Mouse (Mus musculus): ENCODE results near the gene Ldlrad3. TPM values are rescaled to one million over a fixed set of nuclear protein-coding genes. Genes with fewer than 3 reads are reported as not detected.

Gene Ldlrad3
- polyA plus RNA-seq, 1 experiment from 2014 or later, result 13.5 TPM

- no peak overlapping the region for H3K4me2 ChIP-seq (ENCODE audit: low read depth, low read length)
- H3K36me3 ChIP-seq (ENCODE audit: control insufficient read depth, insufficient read depth), result no peaks in the 10 kb centered on the region
- H3K9me3 ChIP-seq (replicated peaks; ENCODE audit: control insufficient read depth, low read length), result no peaks in the 10 kb centered on the region
- WGBS, result 67% methylated on average over 9 of the region's 9 CpGs
- H3K4me3 ChIP-seq (ENCODE audit: low read length), result no peak overlapping the region
- H3K9ac ChIP-seq (ENCODE audit: low read length), result no peak overlapping the region
- H3K27ac ChIP-seq (ENCODE audit: low read length), result no peak overlapping the region
- no peak for ATAC-seq (replicated peaks; ENCODE audit: extremely low read depth, insufficient read depth, low FRiP score)
- no peaks in the 10 kb centered on the region for H3K27me3 ChIP-seq (ENCODE audit: control insufficient read depth, insufficient read depth, low read length)
- peaks cover 35% of the 10 kb centered on the region for H3K4me1 ChIP-seq (ENCODE audit: control insufficient read depth, insufficient read depth, low read length)
Observed at GRCm38 (mm10) chr2:102033818-102034512, 152.2 kb downstream of the Ldlrad3 start.

- WGBS, result 68% methylated on average over 9 of the region's 9 CpGs
- H3K36me3 ChIP-seq (ENCODE audit: control insufficient read depth, insufficient read depth), result no peaks in the 10 kb centered on the region
- no peaks in the 10 kb centered on the region for H3K9me3 ChIP-seq (replicated peaks; ENCODE audit: control insufficient read depth, low read length)
- no peak overlapping the region for H3K27ac ChIP-seq (ENCODE audit: low read length)
- H3K4me1 ChIP-seq (ENCODE audit: control insufficient read depth, insufficient read depth, low read length), result peaks cover 24% of the 10 kb centered on the region
- no peaks in the 10 kb centered on the region for H3K27me3 ChIP-seq (ENCODE audit: control insufficient read depth, insufficient read depth, low read length)
- no peak for ATAC-seq (replicated peaks; ENCODE audit: extremely low read depth, insufficient read depth, low FRiP score)
- no peak overlapping the region for H3K9ac ChIP-seq (ENCODE audit: low read length)
- H3K4me3 ChIP-seq (ENCODE audit: low read length), result no peak overlapping the region
- no peak overlapping the region for H3K4me2 ChIP-seq (ENCODE audit: low read depth, low read length)
Observed at GRCm38 (mm10) chr2:102032713-102033343, 153.4 kb downstream of the Ldlrad3 start.

GRCm38 (mm10) chr2:102030652-102031051 is 155.5 kb downstream of the Ldlrad3 start:
- no peak overlapping the region for H3K9ac ChIP-seq (ENCODE audit: low read length)
- 22% methylated on average over 5 of the region's 5 CpGs for WGBS
- no peaks in the 10 kb centered on the region for H3K36me3 ChIP-seq (ENCODE audit: control insufficient read depth, insufficient read depth)
- no peak overlapping the region for H3K4me3 ChIP-seq (ENCODE audit: low read length)
- peak; percentile 33; the same call in 1 of the 2 replicates for ATAC-seq (replicated peaks; ENCODE audit: extremely low read depth, insufficient read depth, low FRiP score)
- H3K4me1 ChIP-seq (ENCODE audit: control insufficient read depth, insufficient read depth, low read length), result peaks cover 14% of the 10 kb centered on the region
- H3K9me3 ChIP-seq (replicated peaks; ENCODE audit: control insufficient read depth, low read length), result no peaks in the 10 kb centered on the region
- no peak overlapping the region for H3K27ac ChIP-seq (ENCODE audit: low read length)
- H3K4me2 ChIP-seq (ENCODE audit: low read depth, low read length), result no peak overlapping the region
- no peaks in the 10 kb centered on the region for H3K27me3 ChIP-seq (ENCODE audit: control insufficient read depth, insufficient read depth, low read length)

- WGBS, result 79% methylated on average over 6 of the region's 6 CpGs
Observed at GRCm38 (mm10) chr2:102030152-102030551, 156.0 kb downstream of the Ldlrad3 start.

GRCm38 (mm10) chr2:102029682-102030081 is 156.5 kb downstream of the Ldlrad3 start:
- no peak overlapping the region for H3K27ac ChIP-seq (ENCODE audit: low read length)
- H3K9ac ChIP-seq (ENCODE audit: low read length), result no peak overlapping the region
- no peaks in the 10 kb centered on the region for H3K9me3 ChIP-seq (replicated peaks; ENCODE audit: control insufficient read depth, low read length)
- H3K27me3 ChIP-seq (ENCODE audit: control insufficient read depth, insufficient read depth, low read length), result no peaks in the 10 kb centered on the region
- no peak for ATAC-seq (replicated peaks; ENCODE audit: extremely low read depth, insufficient read depth, low FRiP score)
- H3K4me3 ChIP-seq (ENCODE audit: low read length), result no peak overlapping the region
- peaks cover 14% of the 10 kb centered on the region for H3K4me1 ChIP-seq (ENCODE audit: control insufficient read depth, insufficient read depth, low read length)
- H3K36me3 ChIP-seq (ENCODE audit: control insufficient read depth, insufficient read depth), result no peaks in the 10 kb centered on the region
- no peak overlapping the region for H3K4me2 ChIP-seq (ENCODE audit: low read depth, low read length)
- WGBS, result 78% methylated on average over 5 of the region's 5 CpGs

More at GRCm38 (mm10) chr2:102030152-102030551, 156.0 kb downstream of the Ldlrad3 start:
- H3K9me3 ChIP-seq (replicated peaks; ENCODE audit: control insufficient read depth, low read length), result no peaks in the 10 kb centered on the region
- no peak overlapping the region for H3K9ac ChIP-seq (ENCODE audit: low read length)
- no peak overlapping the region for H3K4me2 ChIP-seq (ENCODE audit: low read depth, low read length)
- H3K4me1 ChIP-seq (ENCODE audit: control insufficient read depth, insufficient read depth, low read length), result peaks cover 14% of the 10 kb centered on the region
- ATAC-seq (replicated peaks; ENCODE audit: extremely low read depth, insufficient read depth, low FRiP score), result no peak
- no peak overlapping the region for H3K4me3 ChIP-seq (ENCODE audit: low read length)
- H3K36me3 ChIP-seq (ENCODE audit: control insufficient read depth, insufficient read depth), result no peaks in the 10 kb centered on the region
- H3K27ac ChIP-seq (ENCODE audit: low read length), result no peak overlapping the region
- no peaks in the 10 kb centered on the region for H3K27me3 ChIP-seq (ENCODE audit: control insufficient read depth, insufficient read depth, low read length)

GRCm38 (mm10) chr2:102027265-102027664 is 158.9 kb downstream of the Ldlrad3 start:
- WGBS, result 75% methylated on average over 7 of the region's 7 CpGs

GRCm38 (mm10) chr2:102026156-102026555 is 160.0 kb downstream of the Ldlrad3 start:
- ATAC-seq (replicated peaks; ENCODE audit: extremely low read depth, insufficient read depth, low FRiP score), result no peak
- H3K27ac ChIP-seq (ENCODE audit: low read length), result no peak overlapping the region

More at GRCm38 (mm10) chr2:102027265-102027664, 158.9 kb downstream of the Ldlrad3 start:
- Histone ChIP-seq H3K9me3 (replicated peaks; ENCODE audit: control insufficient read depth, low read length) (no peaks in the 10 kb centered on the region), H3K36me3 (ENCODE audit: control insufficient read depth, insufficient read depth) (no peaks in the 10 kb centered on the region), H3K27ac (ENCODE audit: low read length) (no peak overlapping the region), H3K4me2 (ENCODE audit: low read depth, low read length) (no peak overlapping the region), H3K4me3 (ENCODE audit: low read length) (no peak overlapping the region), H3K9ac (ENCODE audit: low read length) (no peak overlapping the region), H3K4me1 (ENCODE audit: control insufficient read depth, insufficient read depth, low read length) (no peaks in the 10 kb centered on the region), H3K27me3 (ENCODE audit: control insufficient read depth, insufficient read depth, low read length) (no peaks in the 10 kb centered on the region)
- no peak for ATAC-seq (replicated peaks; ENCODE audit: extremely low read depth, insufficient read depth, low FRiP score)

GRCm38 (mm10) chr2:102024483-102024882 is 161.7 kb downstream of the Ldlrad3 start:
- H3K4me3 ChIP-seq (ENCODE audit: low read length), result no peak overlapping the region
- no peak overlapping the region for H3K9ac ChIP-seq (ENCODE audit: low read length)
- ATAC-seq (replicated peaks; ENCODE audit: extremely low read depth, insufficient read depth, low FRiP score), result no peak
- 77% methylated on average over 8 of the region's 8 CpGs for WGBS
- H3K36me3 ChIP-seq (ENCODE audit: control insufficient read depth, insufficient read depth), result no peaks in the 10 kb centered on the region
- H3K27ac ChIP-seq (ENCODE audit: low read length), result no peak overlapping the region
- peaks cover 3% of the 10 kb centered on the region; the same call in 1 of the 2 replicates for H3K4me1 ChIP-seq (ENCODE audit: control insufficient read depth, insufficient read depth, low read length)
- no peaks in the 10 kb centered on the region for H3K9me3 ChIP-seq (replicated peaks; ENCODE audit: control insufficient read depth, low read length)
- H3K4me2 ChIP-seq (ENCODE audit: low read depth, low read length), result no peak overlapping the region
- no peaks in the 10 kb centered on the region for H3K27me3 ChIP-seq (ENCODE audit: control insufficient read depth, insufficient read depth, low read length)

More at GRCm38 (mm10) chr2:102026156-102026555, 160.0 kb downstream of the Ldlrad3 start:
- Histone ChIP-seq H3K9ac (ENCODE audit: low read length) (no peak overlapping the region), H3K27me3 (ENCODE audit: control insufficient read depth, insufficient read depth, low read length) (no peaks in the 10 kb centered on the region), H3K9me3 (replicated peaks; ENCODE audit: control insufficient read depth, low read length) (no peaks in the 10 kb centered on the region), H3K4me3 (ENCODE audit: low read length) (no peak overlapping the region), H3K4me2 (ENCODE audit: low read depth, low read length) (no peak overlapping the region), H3K4me1 (ENCODE audit: control insufficient read depth, insufficient read depth, low read length) (peaks cover 3% of the 10 kb centered on the region; the same call in 1 of the 2 replicates), H3K36me3 (ENCODE audit: control insufficient read depth, insufficient read depth) (no peaks in the 10 kb centered on the region)
- 79% methylated on average over 9 of the region's 9 CpGs for WGBS

Measured in heart, embryonic 16.5 days (tissue).